Mouse (Mus musculus): ENCODE results near the gene Nap1l1. TPM values are rescaled to one million over a fixed set of nuclear protein-coding genes. Genes with fewer than 3 reads are reported as not detected.
A peak's percentile ranks its signal among the peaks of the same experiment; 100 is the strongest.

Nap1l1 gene
- polyA plus RNA-seq, 1 experiment from 2014 or later, result 234 TPM

DNA sequence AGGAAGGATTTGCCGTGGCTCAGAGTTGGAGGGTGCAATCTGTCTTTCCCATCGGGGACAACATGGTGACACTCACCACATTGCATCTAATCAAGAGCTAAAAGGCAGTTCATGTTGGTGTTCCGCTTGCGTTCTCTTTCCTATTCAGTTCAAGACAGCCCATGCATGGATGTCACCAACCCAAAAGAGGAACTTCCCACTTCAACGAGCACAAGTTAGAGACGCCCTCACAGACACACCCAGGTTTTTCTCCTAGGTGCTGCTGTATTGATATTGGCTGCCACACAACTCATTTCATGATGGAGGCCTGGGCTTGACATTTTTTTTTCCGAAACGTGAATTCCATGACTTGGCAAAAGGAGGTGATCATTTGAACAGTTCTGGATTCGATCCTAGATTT, 1.9 kb upstream of the Nap1l1 start:
- DNase-seq (ENCODE audit: low spot score) (no peak), ATAC-seq (ENCODE audit: low read depth) (no peak)
- 86% methylated on average over 9 of the region's 9 CpGs for WGBS
- no peak overlapping the region for H3K4me3 ChIP-seq (ENCODE audit: low read depth, low read length)
- H3K9ac ChIP-seq (ENCODE audit: low read depth, low read length), result no peak overlapping the region
- no peaks in the 10 kb centered on the region for H3K27me3 ChIP-seq (replicated peaks; ENCODE audit: control insufficient read depth, insufficient read depth, low read length)
- H3K4me1 ChIP-seq (ENCODE audit: control insufficient read depth, insufficient read depth, low read length), result peaks cover 12% of the 10 kb centered on the region
- no peaks in the 10 kb centered on the region for H3K36me3 ChIP-seq (ENCODE audit: control insufficient read depth, insufficient read depth, low read length)
- no peaks in the 10 kb centered on the region for H3K9me3 ChIP-seq (ENCODE audit: control insufficient read depth, low read length)
- no peak overlapping the region for H3K27ac ChIP-seq (replicated peaks; ENCODE audit: low read depth, low read length)
- no peak overlapping the region for H3K4me2 ChIP-seq (ENCODE audit: low read depth, low read length)

DNA sequence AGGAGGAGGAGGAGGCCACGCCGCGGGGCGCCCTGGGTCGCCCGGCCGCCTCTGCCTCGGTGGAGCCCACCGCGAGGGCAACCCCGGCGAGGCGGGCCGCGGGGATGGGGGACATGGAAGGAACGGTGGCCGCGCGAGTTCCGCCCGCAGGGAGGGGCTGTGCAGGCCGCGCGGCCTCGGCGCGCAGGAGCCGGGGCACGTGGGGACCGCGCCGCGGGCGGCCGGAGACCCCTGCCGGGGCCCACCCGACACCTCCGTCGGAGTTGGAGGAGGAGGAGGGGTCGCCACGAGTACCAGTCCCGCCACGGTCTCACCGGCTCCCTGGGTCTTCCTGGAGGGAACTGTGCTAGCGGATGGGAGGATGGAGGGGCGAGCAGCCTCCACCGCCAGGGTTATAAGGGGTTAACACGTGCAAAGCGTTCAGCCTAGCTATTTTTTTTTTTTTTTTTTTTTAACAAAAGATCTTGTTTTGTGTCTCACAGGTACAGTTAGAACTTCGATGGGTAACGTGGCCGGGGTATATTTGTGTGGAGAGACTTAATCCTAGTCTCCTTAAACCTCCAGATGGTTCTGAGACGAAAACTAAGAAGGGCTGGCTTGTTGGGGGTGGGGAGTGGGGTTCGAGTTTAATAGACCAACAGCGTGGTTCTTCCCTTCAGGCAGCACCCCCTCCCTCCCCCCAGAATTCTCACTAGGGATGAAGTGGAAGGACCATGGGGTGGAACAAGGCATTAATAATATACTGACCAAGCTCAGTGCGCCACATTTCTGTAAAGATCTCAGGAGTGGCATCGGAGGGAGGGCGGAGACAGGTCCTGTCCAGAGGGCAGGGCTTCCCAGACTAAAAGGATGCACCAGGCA, 718 bp downstream of the Nap1l1 start:
- 2% methylated on average over 32 of the region's 58 CpGs for WGBS
- peak overlapping the region; percentile 94 for H3K27ac ChIP-seq (replicated peaks; ENCODE audit: low read depth, low read length)
- ATAC-seq (ENCODE audit: low read depth) (peak; percentile 74), DNase-seq (ENCODE audit: low spot score) (peak; percentile 65)
- H3K27me3 ChIP-seq (replicated peaks; ENCODE audit: control insufficient read depth, insufficient read depth, low read length), result no peaks in the 10 kb centered on the region
- no peaks in the 10 kb centered on the region for H3K36me3 ChIP-seq (ENCODE audit: control insufficient read depth, insufficient read depth, low read length)
- H3K9me3 ChIP-seq (ENCODE audit: control insufficient read depth, low read length), result no peaks in the 10 kb centered on the region
- H3K9ac ChIP-seq (ENCODE audit: low read depth, low read length), result peak overlapping the region; percentile 97
- H3K4me2 ChIP-seq (ENCODE audit: low read depth, low read length), result peak overlapping the region; percentile 82
- peak overlapping the region; percentile 95 for H3K4me3 ChIP-seq (ENCODE audit: low read depth, low read length)
- H3K4me1 ChIP-seq (ENCODE audit: control insufficient read depth, insufficient read depth, low read length), result peaks cover 18% of the 10 kb centered on the region

DNA sequence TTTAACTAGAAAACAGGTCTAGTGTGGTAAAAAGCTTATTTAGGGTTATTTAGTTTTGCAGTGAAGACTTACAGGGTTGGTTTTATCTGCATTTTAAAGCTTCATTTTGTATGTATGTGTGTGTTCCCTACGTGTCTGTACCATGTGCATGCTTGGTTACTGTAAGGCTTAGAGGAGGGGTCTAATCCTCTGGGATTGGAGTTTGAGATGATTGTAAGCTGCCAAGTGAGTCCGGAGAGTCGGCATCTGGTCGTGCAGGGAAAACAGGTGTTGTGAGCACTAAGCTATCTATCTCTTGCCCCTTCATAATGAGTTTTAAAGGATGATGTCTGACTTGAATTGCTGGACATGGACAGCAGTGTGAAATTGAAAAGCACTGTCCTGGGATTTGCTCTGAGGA, 3.3 kb downstream of the Nap1l1 start:
- DNase-seq (ENCODE audit: low spot score), result peak; percentile 46
- peak overlapping the region; percentile 2; the same call in 1 of the 2 replicates for H3K4me2 ChIP-seq (ENCODE audit: low read depth, low read length)
- WGBS, result 38% methylated on average over 4 of the region's 4 CpGs
- H3K4me3 ChIP-seq (ENCODE audit: low read depth, low read length), result no peak overlapping the region
- H3K36me3 ChIP-seq (ENCODE audit: control insufficient read depth, insufficient read depth, low read length), result peaks cover 9% of the 10 kb centered on the region; the same call in 1 of the 2 replicates
- H3K4me1 ChIP-seq (ENCODE audit: control insufficient read depth, insufficient read depth, low read length), result peaks cover 18% of the 10 kb centered on the region
- H3K9me3 ChIP-seq (ENCODE audit: control insufficient read depth, low read length), result no peaks in the 10 kb centered on the region
- peak overlapping the region; percentile 19; the same call in 1 of the 2 replicates for H3K9ac ChIP-seq (ENCODE audit: low read depth, low read length)
- H3K27me3 ChIP-seq (replicated peaks; ENCODE audit: control insufficient read depth, insufficient read depth, low read length), result no peaks in the 10 kb centered on the region
- H3K27ac ChIP-seq (replicated peaks; ENCODE audit: low read depth, low read length), result no peak overlapping the region
- ATAC-seq (ENCODE audit: low read depth), result no peak

- Histone ChIP-seq H3K4me1 (ENCODE audit: control insufficient read depth, insufficient read depth, low read length) (peaks cover 18% of the 10 kb centered on the region), H3K4me2 (ENCODE audit: low read depth, low read length) (no peak overlapping the region; the same call in 1 of the 2 replicates), H3K9me3 (ENCODE audit: control insufficient read depth, low read length) (no peaks in the 10 kb centered on the region), H3K36me3 (ENCODE audit: control insufficient read depth, insufficient read depth, low read length) (peaks cover 16% of the 10 kb centered on the region; the same call in 1 of the 2 replicates), H3K9ac (ENCODE audit: low read depth, low read length) (no peak overlapping the region), H3K4me3 (ENCODE audit: low read depth, low read length) (no peak overlapping the region), H3K27ac (replicated peaks; ENCODE audit: low read depth, low read length) (no peak overlapping the region), H3K27me3 (replicated peaks; ENCODE audit: control insufficient read depth, insufficient read depth, low read length) (no peaks in the 10 kb centered on the region)
- DNase-seq (ENCODE audit: low spot score) (no peak), ATAC-seq (ENCODE audit: low read depth) (no peak)
- WGBS, result 82% methylated on average over 6 of the region's 6 CpGs
Observed at GRCm38 (mm10) chr10:111476989-111477510, 4.0 kb downstream of the Nap1l1 start.

- H3K4me3 ChIP-seq (ENCODE audit: low read depth, low read length), result no peak overlapping the region
- no peak overlapping the region for H3K9ac ChIP-seq (ENCODE audit: low read depth, low read length)
- WGBS, result 76% methylated on average over 5 of the region's 5 CpGs
- no peaks in the 10 kb centered on the region for H3K27me3 ChIP-seq (replicated peaks; ENCODE audit: control insufficient read depth, insufficient read depth, low read length)
- DNase-seq (ENCODE audit: low spot score), result no peak
- H3K4me2 ChIP-seq (ENCODE audit: low read depth, low read length), result no peak overlapping the region
- no peak for ATAC-seq (ENCODE audit: low read depth)
- no peaks in the 10 kb centered on the region for H3K9me3 ChIP-seq (ENCODE audit: control insufficient read depth, low read length)
- peaks cover 13% of the 10 kb centered on the region for H3K4me1 ChIP-seq (ENCODE audit: control insufficient read depth, insufficient read depth, low read length)
- H3K27ac ChIP-seq (replicated peaks; ENCODE audit: low read depth, low read length), result no peak overlapping the region
- H3K36me3 ChIP-seq (ENCODE audit: control insufficient read depth, insufficient read depth, low read length), result peaks cover 40% of the 10 kb centered on the region
Observed at GRCm38 (mm10) chr10:111479599-111479998, 6.6 kb downstream of the Nap1l1 start.

DNA sequence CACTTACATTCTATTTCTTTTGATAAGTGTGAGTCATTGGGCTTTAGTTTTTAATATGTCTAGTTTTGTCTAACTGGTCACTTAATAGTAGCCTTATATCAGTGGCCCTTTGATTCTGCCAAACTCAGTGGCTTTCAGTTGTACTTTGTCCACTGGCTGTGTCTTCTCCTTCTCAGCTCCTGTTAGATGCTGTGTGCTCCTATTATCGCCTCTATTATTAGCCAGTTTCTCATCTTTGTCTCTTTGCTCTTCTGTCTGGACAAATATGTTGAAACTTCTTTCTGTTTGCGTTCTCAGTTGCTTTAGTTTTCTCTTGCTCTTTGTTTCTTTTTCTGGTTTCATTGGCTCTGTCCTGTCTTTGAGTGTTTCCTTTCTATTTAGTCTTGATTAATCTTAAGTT, 9.6 kb downstream of the Nap1l1 start:
- Histone ChIP-seq H3K27ac (replicated peaks; ENCODE audit: low read depth, low read length) (no peak overlapping the region), H3K9me3 (ENCODE audit: control insufficient read depth, low read length) (no peaks in the 10 kb centered on the region), H3K27me3 (replicated peaks; ENCODE audit: control insufficient read depth, insufficient read depth, low read length) (no peaks in the 10 kb centered on the region), H3K4me1 (ENCODE audit: control insufficient read depth, insufficient read depth, low read length) (no peaks in the 10 kb centered on the region), H3K4me3 (ENCODE audit: low read depth, low read length) (no peak overlapping the region), H3K36me3 (ENCODE audit: control insufficient read depth, insufficient read depth, low read length) (peaks cover 68% of the 10 kb centered on the region), H3K9ac (ENCODE audit: low read depth, low read length) (no peak overlapping the region), H3K4me2 (ENCODE audit: low read depth, low read length) (no peak overlapping the region)
- 87% methylated on average over 2 of the region's 2 CpGs for WGBS
- DNase-seq (ENCODE audit: low spot score) (no peak), ATAC-seq (ENCODE audit: low read depth) (no peak)

- no peaks in the 10 kb centered on the region for H3K27me3 ChIP-seq (replicated peaks; ENCODE audit: control insufficient read depth, insufficient read depth, low read length)
- H3K36me3 ChIP-seq (ENCODE audit: control insufficient read depth, insufficient read depth, low read length), result peaks cover 80% of the 10 kb centered on the region
- ATAC-seq (ENCODE audit: low read depth) (no peak), DNase-seq (ENCODE audit: low spot score) (no peak)
- no peaks in the 10 kb centered on the region for H3K4me1 ChIP-seq (ENCODE audit: control insufficient read depth, insufficient read depth, low read length)
- H3K27ac ChIP-seq (replicated peaks; ENCODE audit: low read depth, low read length), result no peak overlapping the region
- no peak overlapping the region for H3K4me2 ChIP-seq (ENCODE audit: low read depth, low read length)
- no peak overlapping the region for H3K9ac ChIP-seq (ENCODE audit: low read depth, low read length)
- no peaks in the 10 kb centered on the region for H3K9me3 ChIP-seq (ENCODE audit: control insufficient read depth, low read length)
- WGBS, result 83% methylated on average over 5 of the region's 5 CpGs
- H3K4me3 ChIP-seq (ENCODE audit: low read depth, low read length), result no peak overlapping the region
Observed at GRCm38 (mm10) chr10:111484079-111484478, 11.1 kb downstream of the Nap1l1 start.

DNA sequence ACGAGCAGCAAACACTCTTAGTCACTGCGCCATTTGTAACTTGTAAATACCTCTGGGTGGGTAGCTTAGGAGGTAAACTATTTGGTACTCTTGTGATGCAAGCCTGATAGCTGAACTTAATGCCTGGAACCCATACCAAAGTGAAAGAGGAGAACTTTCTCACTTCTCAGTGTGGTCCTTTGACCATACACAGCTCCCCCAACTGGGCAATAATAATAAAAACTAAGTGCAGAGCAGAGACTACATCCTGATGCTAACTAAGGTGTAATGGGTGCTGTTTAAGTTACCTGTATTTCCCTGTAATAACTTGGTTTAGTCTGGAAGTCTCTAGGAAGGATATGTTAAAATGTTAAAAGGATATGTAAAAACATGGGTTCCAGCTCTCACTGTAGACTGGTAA, 15.8 kb downstream of the Nap1l1 start:
- H3K36me3 ChIP-seq (ENCODE audit: control insufficient read depth, insufficient read depth, low read length), result peaks cover 92% of the 10 kb centered on the region
- no peaks in the 10 kb centered on the region for H3K4me1 ChIP-seq (ENCODE audit: control insufficient read depth, insufficient read depth, low read length)
- 90% methylated on average over 2 of the region's 2 CpGs for whole genome bisulfite sequencing
- no peak overlapping the region for H3K27ac ChIP-seq (replicated peaks; ENCODE audit: low read depth, low read length)
- H3K9ac ChIP-seq (ENCODE audit: low read depth, low read length), result no peak overlapping the region
- no peaks in the 10 kb centered on the region for H3K9me3 ChIP-seq (ENCODE audit: control insufficient read depth, low read length)
- H3K27me3 ChIP-seq (replicated peaks; ENCODE audit: control insufficient read depth, insufficient read depth, low read length), result no peaks in the 10 kb centered on the region
- no peak overlapping the region for H3K4me3 ChIP-seq (ENCODE audit: low read depth, low read length)
- no peak for ATAC-seq (ENCODE audit: low read depth)
- no peak overlapping the region for H3K4me2 ChIP-seq (ENCODE audit: low read depth, low read length)
- no peak for DNase-seq (ENCODE audit: low spot score)
